Mouse (Mus musculus) spleen, adult 2 months (tissue): ENCODE data around the gene Jade3.

ENCODE experiments used
- CTCF ChIP-seq: fragments of 200-500 bp; IDR thresholded peaks from 2 replicates; pipeline ENCODE4 v1.5.1; 2011; ENCODE audit warnings: mild to moderate bottlenecking, inconsistent platforms; ENCODE audit not compliant: insufficient read depth, insufficient read length, insufficient replicate concordance; ENCODE audit errors: extremely low read depth
- POLR2A ChIP-seq: fragments of 200-500 bp; IDR thresholded peaks from 2 replicates; pipeline ENCODE4 v1.6.1; 2011; ENCODE audit warnings: low read depth, low read length, inconsistent platforms

DNA sequence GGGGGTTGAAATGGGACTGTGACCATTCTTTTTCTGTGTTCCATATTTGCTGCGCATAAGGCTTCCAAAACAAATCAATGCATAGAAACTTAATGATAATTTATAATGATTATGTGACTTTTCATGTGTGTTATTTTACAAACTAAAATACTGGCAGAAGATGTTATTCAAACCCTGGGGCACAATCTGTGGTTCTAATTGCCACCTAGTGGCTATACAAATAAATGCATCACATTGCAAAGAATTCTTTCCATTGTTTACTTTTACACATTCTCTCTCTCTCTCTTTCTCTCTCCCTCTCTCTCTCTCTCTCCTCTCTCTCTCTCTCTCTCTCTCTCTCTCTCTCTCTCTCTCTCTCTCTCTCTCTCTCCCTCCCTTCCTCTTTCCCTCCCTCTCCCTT is 136.4 kb downstream of the Jade3 start:
- TF ChIP-seq POLR2A (no peak), CTCF (no peak)
